Mouse (Mus musculus): ENCODE results near the gene B4galt3.
"Not testable (repeated sequence)": the region's sequence is repeated elsewhere in the genome, so short reads cannot be mapped to it uniquely, and the experiment has no call there.

Gene B4galt3

DNA sequence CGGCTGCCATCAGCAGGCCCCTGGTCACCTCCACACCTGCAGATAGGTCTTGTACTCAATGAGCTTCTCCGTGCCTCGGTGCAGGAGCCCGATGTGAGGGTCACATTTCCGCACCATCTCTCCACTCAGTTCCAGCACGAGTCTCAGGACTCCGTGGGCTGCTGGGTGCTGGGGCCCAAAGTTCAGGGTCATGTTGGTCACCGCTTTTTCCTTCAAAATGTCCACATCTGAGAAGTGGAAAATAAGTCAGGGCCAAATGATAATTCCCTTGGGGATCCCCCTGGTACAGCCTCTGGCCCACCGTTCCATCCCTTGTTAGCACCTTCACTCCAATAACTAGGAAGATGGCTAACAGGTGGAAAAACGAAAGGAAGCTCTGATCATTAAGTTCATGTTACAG, 29.2 kb upstream of the B4galt3 start:
- DNase-seq (ENCODE audit: low spot score in 2 of 2), result no peak

DNA sequence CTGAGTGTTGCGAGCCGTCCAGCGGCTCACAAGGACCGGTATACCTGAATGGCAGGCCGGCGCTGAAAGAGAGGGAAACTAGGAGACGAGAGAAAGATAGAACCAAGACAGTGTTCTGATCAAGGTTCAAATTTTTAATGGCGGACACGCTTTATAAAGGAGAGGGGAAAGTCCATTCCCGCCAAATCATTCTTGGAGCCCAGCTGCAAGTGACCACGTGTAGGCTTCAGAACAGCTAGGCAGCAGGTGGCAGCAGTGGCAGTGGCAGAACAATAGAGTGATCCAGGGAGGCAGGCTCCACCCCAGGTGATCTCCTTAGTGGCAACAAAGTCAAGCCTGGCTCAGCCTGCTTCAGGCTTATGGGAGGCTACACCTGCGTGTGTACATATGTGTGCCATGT, 28.2 kb upstream of the B4galt3 start:
- not testable (repeated sequence) for DNase-seq (ENCODE audit: low spot score in 2 of 2)

DNA sequence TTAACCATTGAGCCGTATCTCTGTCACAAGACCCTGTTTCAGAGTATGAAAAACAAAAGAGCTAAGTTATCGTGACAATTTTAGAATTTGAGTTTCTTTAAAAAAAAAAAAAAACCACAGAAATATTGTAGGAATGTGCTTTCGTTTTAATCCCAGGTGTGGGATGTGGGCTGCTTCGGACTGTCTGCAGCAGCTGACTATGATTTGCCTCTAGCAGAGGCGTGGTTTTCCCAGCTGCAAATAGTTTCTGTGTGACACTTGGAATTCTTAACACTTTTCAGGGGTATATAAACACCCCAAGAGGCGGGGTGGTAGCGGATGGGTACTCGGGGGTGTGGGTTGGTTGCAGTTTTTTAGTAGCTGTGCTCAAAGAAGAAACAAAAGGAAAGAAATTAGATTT, 24.8 kb upstream of the B4galt3 start:
- DNase-seq (ENCODE audit: low spot score in 2 of 2), result no peak

DNA sequence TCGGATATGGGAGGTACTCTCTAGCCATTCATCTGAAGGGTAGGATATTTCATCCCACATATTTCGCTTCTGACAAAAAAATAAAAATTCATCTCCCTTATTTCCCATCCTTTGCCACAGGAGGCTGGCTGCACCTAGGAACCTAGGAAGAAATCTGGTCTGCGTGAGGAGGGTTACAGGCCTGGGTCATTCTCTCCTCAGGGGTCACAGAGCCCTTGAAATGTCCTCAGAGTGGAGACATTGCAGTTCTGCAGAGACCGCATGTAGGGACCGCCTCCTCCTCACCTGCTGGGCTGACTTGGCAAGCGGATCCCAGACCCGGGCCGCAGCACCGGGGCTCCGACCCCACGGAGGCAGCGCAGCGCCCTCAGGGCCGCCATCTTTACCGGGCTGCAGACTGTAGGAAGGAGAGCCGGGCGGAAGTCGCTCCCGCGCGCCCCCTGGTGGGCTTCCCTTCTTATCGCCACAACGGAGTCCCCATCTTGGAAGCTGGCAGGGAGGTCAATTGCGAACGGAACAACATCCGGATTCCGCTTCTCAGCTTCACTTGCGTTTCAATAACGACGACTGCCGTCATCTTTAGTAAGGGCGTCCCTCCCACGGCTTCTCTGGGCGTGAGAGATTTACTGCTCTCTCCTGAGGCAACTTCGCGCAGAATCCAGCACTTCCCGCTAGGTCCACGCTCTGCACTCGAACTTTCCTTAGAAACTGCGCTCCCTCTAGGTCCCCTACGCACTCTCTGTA, 23.2 kb upstream of the B4galt3 start:
- DNase-seq (ENCODE audit: low spot score in 2 of 2), result peak; percentile 97 to 98

DNA sequence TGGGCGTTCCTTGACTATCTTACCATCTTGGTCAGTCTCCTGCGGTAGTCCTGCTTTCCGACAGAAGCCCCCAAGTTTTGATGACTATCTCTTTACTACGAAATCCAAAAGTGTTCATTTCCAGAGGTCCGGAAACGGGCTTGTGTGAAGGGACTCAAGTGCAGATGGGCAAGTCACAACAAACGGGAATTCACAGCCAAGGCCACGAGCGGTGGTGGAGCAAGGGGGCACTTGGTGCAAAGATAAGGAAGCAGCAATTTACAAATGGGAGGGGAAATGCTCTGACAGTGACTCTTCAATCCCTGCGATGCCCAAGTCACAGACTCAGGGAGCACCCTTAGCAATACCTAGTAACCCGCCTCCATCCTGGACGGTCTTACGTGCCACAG, 22.7 kb upstream of the B4galt3 start:
- DNase-seq (ENCODE audit: low spot score in 2 of 2), result no peak

DNA sequence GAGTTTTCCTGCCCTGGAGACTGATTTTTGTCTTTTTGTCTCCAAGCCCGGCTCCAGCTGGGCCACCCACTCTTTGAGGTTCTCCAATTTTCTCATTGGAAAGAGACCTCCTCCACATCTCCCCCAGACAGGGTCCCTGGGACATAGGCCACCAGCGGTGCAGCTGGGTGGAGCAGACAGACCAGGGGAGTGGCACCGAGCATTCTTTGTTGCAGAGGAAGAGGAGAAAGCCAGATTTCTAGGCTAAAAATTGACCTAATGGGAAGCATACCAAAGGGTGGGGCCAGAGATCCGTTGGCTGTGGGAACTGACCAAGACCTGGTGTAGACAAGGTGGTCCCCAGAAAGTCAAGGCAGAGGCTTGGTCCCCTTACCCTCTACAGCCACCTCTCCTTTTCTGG, 22.2 kb upstream of the B4galt3 start:
- no peak for DNase-seq (ENCODE audit: low spot score in 2 of 2)

DNA sequence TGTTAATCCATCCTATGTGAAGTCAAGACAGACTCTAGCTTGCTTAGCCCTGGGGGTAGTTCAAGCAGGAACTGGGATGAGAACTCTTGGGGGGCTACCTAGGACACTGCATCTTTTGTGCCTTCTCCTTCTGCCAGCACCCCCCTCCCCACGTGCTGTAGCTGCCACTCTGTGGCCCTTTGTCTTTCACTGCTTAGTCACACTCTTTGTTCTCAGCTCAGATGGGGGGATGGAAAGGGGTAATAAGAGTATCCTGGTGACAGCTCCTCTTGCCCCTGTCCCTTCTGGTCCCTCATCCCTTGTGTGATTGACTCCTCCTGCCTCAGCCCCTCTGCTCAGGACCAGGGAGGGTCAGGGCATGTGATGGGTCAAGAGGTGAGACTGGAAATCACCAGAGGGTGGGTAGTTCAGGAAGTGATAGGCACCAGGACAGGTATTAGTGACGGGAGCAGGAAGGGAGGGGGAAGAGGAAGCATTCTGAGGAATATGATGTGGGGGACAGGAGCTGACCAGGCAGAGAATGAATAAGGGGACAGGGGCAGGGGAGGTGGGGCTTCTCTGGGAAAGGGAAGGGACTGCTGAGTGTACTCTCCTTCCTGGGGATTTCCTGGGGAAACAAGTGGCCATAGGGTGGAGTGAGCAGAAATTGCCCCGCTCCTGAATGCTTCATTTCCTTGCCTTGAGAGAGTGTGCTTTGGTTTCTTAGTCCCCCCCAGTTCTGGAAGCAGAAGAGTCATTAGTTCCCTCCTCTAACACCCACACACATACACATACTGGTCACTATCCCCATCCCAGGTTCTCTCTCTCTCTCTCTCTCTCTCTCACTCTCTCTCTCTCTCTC, 21.5 kb upstream of the B4galt3 start:
- no peak for DNase-seq (ENCODE audit: low spot score in 2 of 2)

DNA sequence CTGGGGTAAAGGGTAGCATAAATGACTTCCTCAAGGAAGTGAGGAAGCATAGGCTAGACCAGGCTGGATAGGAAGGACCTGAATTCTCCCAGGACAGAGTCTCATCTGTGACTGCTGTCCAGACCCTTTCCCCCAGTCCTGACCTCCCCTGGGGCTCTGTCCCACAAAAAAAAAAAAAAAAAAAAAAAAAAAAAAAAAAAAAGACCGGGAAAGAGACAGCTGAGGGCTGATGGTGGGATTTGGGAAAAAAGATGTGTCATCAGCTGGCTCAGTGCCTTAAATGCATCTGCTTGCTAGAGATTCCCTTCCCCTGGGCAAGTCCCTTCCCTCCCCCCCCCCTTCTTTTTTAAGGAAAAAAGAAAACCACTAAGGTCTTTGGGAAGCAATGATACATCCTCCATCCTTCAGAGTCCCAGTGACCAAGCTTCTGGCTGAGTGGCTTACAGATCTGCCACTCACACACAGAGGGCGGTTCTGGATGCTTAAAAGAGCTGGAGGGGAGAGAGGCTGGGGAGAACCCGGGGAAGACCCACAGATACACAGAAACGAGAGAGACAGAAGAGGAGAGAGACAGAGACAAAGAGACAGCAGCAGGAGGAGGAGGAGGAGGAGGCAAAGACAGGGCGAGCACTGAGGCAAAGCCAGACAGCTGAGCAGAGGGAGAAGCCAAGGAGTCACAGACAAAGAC, 20.1 kb upstream of the B4galt3 start, which contains the start of gene Adamts4:
Gene Adamts4 (plus strand): TSS at position 509 of the 688 bp plus-strand sequence.
- DNase-seq (ENCODE audit: low spot score in 2 of 2), result peak in 1 of 2 experiments; percentile 63

DNA sequence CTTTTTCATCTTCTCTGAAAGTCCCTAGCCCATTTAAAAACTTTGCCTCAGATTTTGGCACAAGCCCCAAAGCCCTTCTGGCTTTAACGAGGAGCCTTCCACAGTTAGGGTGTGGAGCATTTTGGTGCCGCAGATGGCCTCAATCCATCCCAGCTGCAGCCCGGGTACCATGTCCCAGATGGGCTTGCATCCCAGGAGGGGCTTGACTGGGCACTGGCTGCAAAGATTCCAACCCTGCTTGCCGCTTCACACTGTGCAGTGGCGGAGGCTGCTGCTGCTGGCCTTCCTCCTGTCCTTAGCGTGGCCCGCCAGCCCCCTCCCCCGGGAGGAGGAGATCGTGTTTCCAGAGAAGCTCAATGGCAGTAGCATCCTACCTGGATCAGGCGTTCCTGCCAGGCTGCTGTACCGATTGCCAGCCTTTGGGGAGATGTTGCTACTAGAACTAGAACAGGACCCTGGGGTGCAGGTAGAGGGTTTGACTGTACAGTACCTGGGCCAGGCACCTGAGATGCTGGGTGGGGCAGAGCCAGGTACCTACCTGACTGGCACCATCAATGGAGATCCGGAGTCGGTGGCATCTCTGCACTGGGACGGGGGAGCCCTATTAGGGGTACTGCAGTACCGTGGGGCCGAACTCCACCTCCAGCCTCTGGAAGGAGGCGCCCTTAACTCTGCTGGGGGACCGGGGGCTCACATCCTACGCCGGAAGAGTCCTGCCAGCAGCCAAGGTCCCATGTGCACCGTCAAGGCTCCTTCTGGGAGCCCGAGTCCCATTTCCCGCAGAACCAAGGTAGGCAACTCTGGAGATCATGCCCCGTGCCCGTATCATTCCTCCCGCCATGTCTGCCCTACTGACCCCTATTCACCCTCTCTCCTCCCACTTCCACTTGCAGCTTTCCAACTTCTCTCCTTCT, 19.2 kb upstream of the B4galt3 start, which contains the start of gene Ndufs2:
Gene Ndufs2 (minus strand): TSS at position 709 of the 914 bp plus-strand sequence.
- DNase-seq (ENCODE audit: low spot score in 2 of 2), result no peak

DNA sequence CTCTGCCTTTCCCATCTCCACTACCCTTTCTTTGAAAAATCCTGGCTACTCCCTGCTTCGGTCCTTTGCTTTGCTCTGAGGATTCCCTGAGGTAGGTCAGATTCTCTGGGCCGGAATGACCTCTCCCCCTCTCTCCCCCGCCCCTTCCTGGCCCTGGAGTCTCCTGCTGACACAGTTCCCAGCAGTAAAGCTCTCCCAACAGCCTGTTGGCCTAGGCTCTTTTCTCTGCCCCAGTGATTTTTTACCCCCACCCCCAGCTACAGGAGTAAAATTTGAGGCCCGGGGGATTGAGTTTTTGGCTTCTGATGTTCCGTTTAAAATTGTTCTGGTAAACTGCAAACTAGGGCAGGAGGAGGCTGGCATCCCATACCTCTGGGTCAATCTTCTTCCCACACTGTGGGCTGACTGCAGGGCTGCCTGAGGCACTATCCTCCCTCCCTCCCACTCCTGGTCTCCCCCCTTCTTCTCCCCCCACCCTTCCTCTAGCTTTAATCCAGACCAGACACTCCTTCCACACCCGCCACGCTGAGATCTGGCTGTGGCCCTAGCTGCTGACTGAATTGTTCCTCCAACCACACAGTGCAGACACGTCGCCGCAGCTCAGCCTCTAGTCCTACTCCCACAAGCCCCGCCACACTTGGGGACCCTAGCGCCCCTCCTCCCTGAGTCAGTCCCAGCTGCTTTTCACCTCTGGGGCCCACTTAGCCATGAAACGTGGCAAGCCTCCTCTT, 18.4 kb upstream of the B4galt3 start:
- no peak for DNase-seq (ENCODE audit: low spot score in 2 of 2)

DNA sequence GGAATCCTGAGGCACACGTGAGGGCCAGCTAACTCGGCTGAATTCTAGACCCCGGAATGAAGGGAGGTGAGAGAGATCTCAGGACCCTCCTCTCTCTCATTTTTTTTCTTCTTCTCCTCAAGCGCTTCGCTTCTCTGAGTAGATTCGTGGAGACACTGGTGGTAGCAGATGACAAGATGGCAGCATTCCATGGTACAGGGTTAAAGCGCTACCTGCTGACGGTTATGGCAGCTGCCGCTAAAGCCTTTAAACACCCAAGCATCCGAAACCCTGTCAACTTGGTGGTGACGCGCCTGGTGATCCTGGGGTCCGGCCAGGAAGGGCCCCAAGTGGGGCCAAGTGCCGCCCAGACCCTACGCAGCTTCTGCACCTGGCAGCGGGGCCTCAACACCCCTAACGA, 17.7 kb upstream of the B4galt3 start:
- DNase-seq (ENCODE audit: low spot score in 2 of 2), result no peak

DNA sequence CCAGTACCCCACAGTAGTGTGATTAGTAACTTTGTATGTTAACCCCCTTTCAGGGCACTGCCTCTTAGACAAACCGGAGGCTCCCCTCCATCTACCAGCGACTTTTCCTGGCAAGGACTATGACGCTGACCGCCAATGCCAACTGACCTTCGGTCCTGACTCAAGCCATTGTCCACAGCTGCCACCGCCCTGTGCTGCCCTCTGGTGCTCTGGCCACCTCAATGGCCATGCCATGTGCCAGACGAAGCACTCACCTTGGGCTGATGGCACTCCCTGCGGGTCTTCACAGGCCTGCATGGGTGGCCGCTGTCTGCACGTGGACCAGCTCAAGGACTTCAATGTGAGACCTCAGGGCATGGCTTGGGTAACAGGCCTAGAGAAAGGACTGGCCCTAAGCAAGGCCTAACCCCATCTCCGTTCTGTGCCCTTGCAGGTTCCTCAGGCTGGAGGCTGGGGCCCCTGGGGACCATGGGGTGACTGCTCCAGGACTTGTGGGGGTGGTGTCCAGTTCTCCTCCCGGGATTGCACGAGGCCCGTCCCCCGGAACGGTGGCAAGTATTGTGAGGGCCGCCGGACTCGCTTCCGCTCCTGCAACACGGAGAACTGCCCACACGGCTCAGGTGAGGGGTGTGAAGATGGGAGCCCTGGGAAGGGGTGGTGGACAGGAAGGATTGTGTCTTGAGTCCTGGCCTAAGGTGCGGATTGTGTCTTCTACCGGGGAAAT, 13.9 kb upstream of the B4galt3 start:
- DNase-seq (ENCODE audit: low spot score in 2 of 2), result no peak

DNA sequence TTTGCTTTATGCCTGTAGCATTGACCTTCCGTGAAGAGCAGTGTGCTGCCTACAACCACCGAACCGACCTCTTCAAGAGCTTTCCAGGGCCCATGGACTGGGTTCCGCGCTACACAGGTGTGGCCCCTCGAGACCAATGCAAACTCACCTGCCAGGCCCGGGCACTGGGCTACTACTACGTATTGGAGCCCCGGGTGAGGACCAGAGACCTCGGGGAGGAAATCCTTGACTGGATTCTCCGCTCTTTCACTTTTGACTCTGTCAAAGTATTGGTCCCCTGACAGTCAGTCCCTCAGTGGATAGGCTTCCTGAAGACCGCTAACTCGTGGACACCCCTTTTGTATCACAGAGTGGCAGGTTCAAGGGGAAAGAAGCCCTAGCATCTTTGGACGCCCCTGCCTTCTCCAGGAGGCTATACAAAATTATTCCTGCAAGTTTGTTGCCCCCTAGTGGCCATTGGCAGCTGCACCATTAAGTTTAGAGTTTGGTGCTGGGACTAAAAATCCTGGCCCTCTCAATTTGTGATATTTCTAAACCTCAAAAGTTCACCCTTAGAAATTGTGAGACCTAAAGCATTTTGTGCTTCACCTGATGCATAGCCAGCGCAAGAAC, 13.1 kb upstream of the B4galt3 start:
- peak; percentile 72 to 77 for DNase-seq (ENCODE audit: low spot score in 2 of 2)

DNA sequence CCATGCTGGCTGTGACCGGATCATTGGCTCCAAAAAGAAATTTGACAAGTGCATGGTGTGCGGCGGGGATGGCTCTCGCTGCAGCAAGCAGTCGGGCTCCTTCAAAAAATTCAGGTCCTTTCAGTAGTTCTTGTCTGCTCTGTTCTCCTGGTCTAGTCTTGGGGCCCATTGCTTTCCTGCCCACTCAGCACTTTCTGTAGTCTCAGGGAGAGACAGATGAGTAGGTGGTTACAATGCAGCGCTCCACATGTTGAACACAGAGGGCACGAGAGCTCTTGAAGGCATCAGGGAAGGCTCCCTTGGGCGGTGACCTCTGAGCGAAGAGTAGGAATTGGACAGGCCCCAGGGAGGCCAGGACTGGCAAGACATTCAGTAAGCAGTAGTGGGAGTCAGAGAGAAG, 12.3 kb upstream of the B4galt3 start:
- DNase-seq (ENCODE audit: low spot score in 2 of 2), result no peak

DNA sequence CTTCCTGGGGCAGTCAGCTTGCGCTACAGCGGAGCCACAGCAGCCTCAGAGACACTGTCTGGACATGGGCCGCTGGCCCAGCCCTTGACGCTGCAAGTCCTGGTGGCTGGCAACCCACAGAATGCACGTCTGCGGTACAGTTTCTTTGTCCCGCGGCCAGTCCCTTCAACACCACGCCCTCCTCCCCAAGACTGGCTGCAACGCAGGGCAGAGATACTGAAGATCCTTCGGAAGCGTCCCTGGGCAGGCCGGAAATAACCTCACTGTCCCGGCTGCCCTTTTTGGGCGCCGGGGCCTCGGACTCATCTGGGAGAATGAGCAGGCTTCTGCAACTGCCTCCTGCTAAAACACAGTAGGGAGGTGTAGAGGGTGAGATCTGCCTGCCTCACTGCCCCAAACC, 11.2 kb upstream of the B4galt3 start:
- DNase-seq (ENCODE audit: low spot score in 2 of 2), result no peak

DNA sequence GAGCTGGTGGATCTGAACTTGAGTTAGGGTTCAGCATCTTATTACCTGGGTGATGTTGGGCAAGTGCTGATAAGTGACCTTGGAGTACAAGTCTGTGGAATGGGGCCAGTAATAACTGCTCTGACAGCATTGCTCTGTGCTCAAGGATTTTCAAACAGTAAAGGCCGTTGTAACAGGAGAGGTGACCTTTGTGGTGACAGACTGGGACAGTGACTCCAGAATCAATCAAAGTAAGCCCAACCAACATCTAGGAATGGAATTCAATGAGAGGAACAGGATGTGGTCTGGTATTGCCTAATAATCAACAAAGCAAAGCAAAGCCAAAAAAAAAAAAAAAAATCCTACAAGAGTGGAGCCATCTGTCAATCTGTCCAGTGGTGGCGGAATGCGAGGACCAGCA, 9.8 kb upstream of the B4galt3 start:
- no peak for DNase-seq (ENCODE audit: low spot score in 2 of 2)

DNA sequence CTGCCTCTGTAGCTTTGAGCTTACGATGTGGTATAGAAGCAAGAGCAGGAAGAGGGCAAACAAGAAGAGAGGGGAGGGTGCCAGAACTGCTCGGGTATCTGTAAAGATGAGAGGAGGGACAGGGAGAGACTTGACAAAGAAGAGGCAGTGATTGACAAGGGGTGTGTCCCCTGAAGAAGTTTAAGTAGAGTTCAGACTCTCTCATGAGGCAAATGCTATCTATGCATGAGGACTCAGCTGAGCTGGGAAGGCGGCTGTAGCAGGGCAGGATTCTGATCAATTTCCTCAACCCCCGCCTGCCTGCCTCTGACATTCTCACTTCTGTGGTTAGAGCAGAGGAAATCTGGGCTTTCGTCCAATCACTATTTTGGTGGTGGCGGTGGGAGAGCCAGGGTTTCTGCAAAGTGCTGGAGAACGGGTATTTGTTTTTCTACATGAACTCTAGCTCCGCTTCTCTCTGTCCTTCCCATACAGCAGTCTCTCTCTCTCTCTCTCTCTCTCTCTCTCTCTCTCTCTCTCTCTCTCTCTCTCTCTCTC, 7.5 kb upstream of the B4galt3 start:
- peak; percentile 85 to 87 for DNase-seq (ENCODE audit: low spot score in 2 of 2)

DNA sequence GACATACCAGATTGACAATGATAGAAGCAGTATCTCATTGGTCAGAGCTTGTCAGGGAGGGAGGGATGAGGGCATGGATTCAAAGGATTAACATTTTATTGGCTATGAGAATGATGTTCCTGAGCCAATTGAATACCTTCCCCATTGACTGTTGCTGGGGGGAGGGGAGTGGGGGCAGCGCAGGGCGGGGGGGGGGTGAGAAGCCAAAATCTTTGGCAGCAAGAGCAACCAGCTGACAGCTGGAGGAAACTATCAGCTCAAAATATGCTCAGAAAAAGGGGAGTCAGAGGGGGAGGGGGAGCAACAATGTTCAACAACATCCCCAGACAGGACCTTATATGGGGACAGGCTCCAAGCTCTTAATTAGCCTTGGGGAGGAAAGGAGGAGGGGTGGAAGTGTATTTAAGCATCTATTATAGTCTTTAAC, 6.9 kb upstream of the B4galt3 start:
- peak in 1 of 2 experiments; percentile 50 for DNase-seq (ENCODE audit: low spot score in 2 of 2)

Data from right cerebral cortex, adult 2 months (tissue).